Mouse (Mus musculus): ENCODE measurements at regions not wholly inside any gene's neighbourhood (a gene's known extent, or its start where the extent isn't known, plus 50 kb on each side); places are given as distances from the start of the nearest gene placed in this dataset.

DNA sequence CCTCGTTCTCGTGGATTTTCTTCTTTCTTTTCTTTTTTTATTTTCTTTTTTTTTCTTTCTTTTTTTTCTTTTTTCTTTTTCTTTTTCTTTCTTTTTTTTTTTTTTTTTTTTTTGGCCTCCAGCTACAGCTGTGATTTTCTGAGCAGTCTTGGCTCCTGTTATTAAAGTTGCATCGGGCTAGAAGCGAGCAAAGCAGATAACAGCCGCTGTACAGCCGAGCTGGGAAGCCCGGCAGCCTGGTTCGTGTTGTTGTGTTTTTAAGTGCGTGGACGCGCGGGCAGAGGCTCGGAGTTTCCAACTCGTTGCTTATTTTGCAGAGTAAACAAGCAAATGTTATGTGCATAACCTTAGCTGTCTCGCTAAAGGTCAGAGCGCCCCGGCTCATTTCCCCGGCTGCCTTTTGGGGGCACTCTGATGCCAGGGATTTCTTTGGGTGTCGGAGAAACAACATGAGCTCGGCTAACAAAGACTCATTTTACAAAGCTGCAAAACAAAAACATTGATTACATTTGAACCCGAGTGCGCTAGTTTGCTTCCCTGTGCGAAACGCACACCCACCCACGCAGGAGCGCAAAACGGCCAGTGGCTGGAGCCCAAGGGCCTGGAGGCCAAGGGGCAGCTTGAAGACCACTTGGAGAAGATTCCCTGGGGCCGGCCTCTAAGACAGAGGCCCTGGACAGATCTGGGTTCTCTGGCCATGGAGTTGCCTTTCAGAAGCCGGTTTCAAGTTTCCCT lies 344.3 kb upstream of the Mki67 start:
- TF ChIP-seq CTCF (IDR thresholded peaks at IDR 0.05; ENCODE audit: control insufficient read depth, insufficient read depth, insufficient read length): no peak
- no peak for TF ChIP-seq USF1 (IDR thresholded peaks at IDR 0.05; ENCODE audit: low read depth)
